Mouse (Mus musculus) midbrain, embryonic 14.5 days (tissue): Measurements from ENCODE around the gene Rbms1. TPM values are rescaled to one million over a fixed set of nuclear protein-coding genes. Genes with fewer than 3 reads are reported as not detected.

ENCODE experiments used
- ATAC-seq: fragments of 200-750 bp; cut with Nextera tagmentation; 2 replicates; pipeline ENCODE4 v1.8.0; 2017; ENCODE audit warnings: moderate number of reproducible peaks, moderate library complexity; ENCODE audit not compliant: low FRiP score, low TSS enrichment
- DNase-seq: peaks from one replicate; pipeline ENCODE4 v3.0.0-alpha.2; 2015
- H3K27ac ChIP-seq: fragments of 300-500 bp; sonication (generic); replicated peaks from 2 replicates; pipeline ENCODE4 v1.5.1; 2014; ENCODE audit warnings: mild to moderate bottlenecking, low read depth, low read length, moderate library complexity
- H3K27me3 ChIP-seq: fragments of 300-500 bp; sonication (generic); 2 replicates; pipeline ENCODE4 v1.6.1; 2014; ENCODE audit warnings: low read length, control low read depth, mixed read lengths; ENCODE audit not compliant: control insufficient read depth, insufficient read depth
- H3K36me3 ChIP-seq: fragments of 300-500 bp; sonication (generic); 2 replicates; pipeline ENCODE4 v1.6.1; 2014; ENCODE audit warnings: low read length, control low read depth; ENCODE audit not compliant: control insufficient read depth, insufficient read depth
- H3K4me1 ChIP-seq: fragments of 300-500 bp; sonication (generic); 2 replicates; pipeline ENCODE4 v1.6.1; 2014; ENCODE audit warnings: mild to moderate bottlenecking, antibody characterized with exemption, low read length, control low read depth; ENCODE audit not compliant: control insufficient read depth, insufficient read depth
- H3K4me2 ChIP-seq: fragments of 300-500 bp; sonication (generic); 2 replicates; pipeline ENCODE4 v1.6.1; 2014; ENCODE audit warnings: mild to moderate bottlenecking, low read length, moderate library complexity
- H3K4me3 ChIP-seq: fragments of 300-500 bp; sonication (generic); replicated peaks from 2 replicates; pipeline ENCODE4 v1.5.1; 2014; ENCODE audit warnings: low read depth, low read length
- H3K9ac ChIP-seq: fragments of 300-500 bp; sonication (generic); replicated peaks from 2 replicates; pipeline ENCODE4 v1.6.1; 2014; ENCODE audit warnings: mild to moderate bottlenecking, low read length, moderate library complexity
- H3K9me3 ChIP-seq: fragments of 300-500 bp; sonication (generic); 2 replicates; pipeline ENCODE4 v1.6.1; 2016; ENCODE audit warnings: low read length, control low read depth, mixed read lengths; ENCODE audit not compliant: control insufficient read depth
- WGBS: fragments of 180-500 bp; shearing (Covaris S2); extraction: QIAGEN DNeasy Blood & Tissue Kit; methylation state at CpG from one replicate; pipeline ENCODE4 v1.1.7; 2014; 5-methylcytosine and 5-hydroxymethylcytosine counted together
- polyA plus RNA-seq: library from polyadenylated mRNA; unstranded; fragments of >200 nt; fragmentation: Nextera tagmentation; extraction: Ambion mirVana; gene quantifications from 2 replicates; pipeline ENCODE4 v1.2.1, GENCODE M21; 2014

Gene Rbms1
- polyA plus RNA-seq, 1 experiment from 2014 or later = 41.1 TPM

- ATAC-seq (no peak), DNase-seq (no peak)
- WGBS = 82% methylated on average over 14 of the region's 14 CpGs
These were observed 85.2 kb downstream of the Rbms1 start for GRCm38 (mm10) chr2:60877543-60878386.

GRCm38 (mm10) chr2:60876891-60877290, 86.1 kb downstream of the Rbms1 start:
- H3K4me2 ChIP-seq = no peak overlapping the region
- H3K36me3 ChIP-seq = no peaks in the 10 kb centered on the region
- H3K9me3 ChIP-seq = no peaks in the 10 kb centered on the region
- ATAC-seq (no peak), DNase-seq (no peak)
- H3K4me1 ChIP-seq = peaks cover 7% of the 10 kb centered on the region; the same call in 1 of the 2 replicates
- H3K27me3 ChIP-seq = peaks cover 16% of the 10 kb centered on the region; the same call in 1 of the 2 replicates
- WGBS = 45% methylated on average over 2 of the region's 2 CpGs
- H3K4me3 ChIP-seq = no peak overlapping the region
- H3K9ac ChIP-seq = no peak overlapping the region
- no peak overlapping the region for H3K27ac ChIP-seq

More at GRCm38 (mm10) chr2:60877543-60878386, 85.2 kb downstream of the Rbms1 start:
- Histone ChIP-seq H3K9me3 (no peaks in the 10 kb centered on the region), H3K27me3 (peaks cover 24% of the 10 kb centered on the region; the same call in 1 of the 2 replicates), H3K27ac (no peak overlapping the region), H3K9ac (no peak overlapping the region), H3K4me3 (no peak overlapping the region), H3K36me3 (no peaks in the 10 kb centered on the region), H3K4me2 (no peak overlapping the region), H3K4me1 (peaks cover 7% of the 10 kb centered on the region; the same call in 1 of the 2 replicates)

GRCm38 (mm10) chr2:60872095-60872811, 90.7 kb downstream of the Rbms1 start:
- no peaks in the 10 kb centered on the region for H3K36me3 ChIP-seq
- H3K4me2 ChIP-seq = no peak overlapping the region
- no peaks in the 10 kb centered on the region for H3K9me3 ChIP-seq
- WGBS = 76% methylated on average over 7 of the region's 7 CpGs
- ATAC-seq = no peak
- no peak for DNase-seq
- no peaks in the 10 kb centered on the region for H3K4me1 ChIP-seq
- H3K27ac ChIP-seq = no peak overlapping the region
- no peak overlapping the region for H3K9ac ChIP-seq
- H3K4me3 ChIP-seq = no peak overlapping the region
- no peaks in the 10 kb centered on the region for H3K27me3 ChIP-seq

DNA sequence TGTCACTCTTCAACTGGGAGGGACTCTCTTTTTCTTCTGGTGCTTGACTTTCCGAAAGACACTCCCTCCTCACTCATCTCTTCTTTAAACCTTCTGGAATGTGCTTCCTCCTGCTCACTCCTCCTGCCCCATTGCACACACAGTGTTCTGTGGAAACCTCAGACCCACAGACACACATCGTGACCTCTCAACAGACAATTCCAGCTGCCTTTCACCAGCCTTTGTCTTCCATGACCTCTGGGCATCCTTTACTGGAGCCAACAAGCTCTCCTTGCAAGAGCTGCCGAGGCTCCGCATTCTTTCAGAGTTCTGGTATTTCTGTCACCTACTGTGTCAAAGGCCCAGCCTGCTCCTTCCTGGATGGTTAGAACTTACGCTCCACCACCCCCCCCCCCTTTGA, 92.0 kb downstream of the Rbms1 start:
- no peak overlapping the region for H3K27ac ChIP-seq
- ATAC-seq (no peak), DNase-seq (no peak)
- H3K4me2 ChIP-seq = no peak overlapping the region
- H3K9ac ChIP-seq = no peak overlapping the region
- H3K36me3 ChIP-seq = no peaks in the 10 kb centered on the region
- H3K9me3 ChIP-seq = no peaks in the 10 kb centered on the region
- no peak overlapping the region for H3K4me3 ChIP-seq
- 17% methylated on average over 5 of the region's 5 CpGs for WGBS
- no peaks in the 10 kb centered on the region for H3K27me3 ChIP-seq
- no peaks in the 10 kb centered on the region for H3K4me1 ChIP-seq

DNA sequence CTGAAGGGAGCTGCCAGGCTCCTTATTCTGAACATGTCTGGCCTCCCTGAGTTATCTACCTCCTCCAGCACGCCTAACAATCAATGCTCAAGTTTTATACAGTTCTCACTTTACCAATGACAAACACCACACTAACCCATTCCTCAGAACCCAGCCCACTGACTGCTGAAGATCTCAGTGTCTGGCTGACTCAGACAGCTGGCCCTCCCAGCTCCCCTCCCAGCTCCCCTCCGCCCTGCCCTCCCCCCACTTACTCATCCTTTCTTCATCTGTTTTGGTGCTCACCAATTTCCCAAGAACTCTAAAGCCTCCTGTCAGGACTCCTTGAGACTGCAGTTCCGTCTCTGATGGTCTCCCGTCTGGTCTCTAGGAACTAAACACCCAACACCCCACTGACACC, 92.5 kb downstream of the Rbms1 start:
- WGBS = 22% methylated on average over 4 of the region's 4 CpGs

GRCm38 (mm10) chr2:60869001-60869743, 93.8 kb downstream of the Rbms1 start:
- Histone ChIP-seq H3K9me3 (no peaks in the 10 kb centered on the region), H3K9ac (no peak overlapping the region), H3K4me3 (no peak overlapping the region), H3K27ac (no peak overlapping the region), H3K4me1 (no peaks in the 10 kb centered on the region), H3K27me3 (no peaks in the 10 kb centered on the region), H3K4me2 (no peak overlapping the region), H3K36me3 (no peaks in the 10 kb centered on the region)
- ATAC-seq = no peak
- 89% methylated on average over 12 of the region's 12 CpGs for WGBS
- no peak for DNase-seq

More for the DNA sequence above, 92.5 kb downstream of the Rbms1 start:
- Histone ChIP-seq H3K4me3 (no peak overlapping the region), H3K9ac (no peak overlapping the region), H3K4me2 (no peak overlapping the region), H3K4me1 (no peaks in the 10 kb centered on the region), H3K27ac (no peak overlapping the region), H3K27me3 (no peaks in the 10 kb centered on the region), H3K9me3 (no peaks in the 10 kb centered on the region), H3K36me3 (no peaks in the 10 kb centered on the region)
- ATAC-seq (no peak), DNase-seq (no peak)

GRCm38 (mm10) chr2:60868060-60868662, 94.8 kb downstream of the Rbms1 start:
- Histone ChIP-seq H3K4me2 (no peak overlapping the region), H3K27me3 (no peaks in the 10 kb centered on the region), H3K4me3 (no peak overlapping the region), H3K36me3 (no peaks in the 10 kb centered on the region), H3K4me1 (no peaks in the 10 kb centered on the region), H3K27ac (no peak overlapping the region), H3K9ac (no peak overlapping the region), H3K9me3 (no peaks in the 10 kb centered on the region)
- 83% methylated on average over 4 of the region's 4 CpGs for WGBS
- ATAC-seq (no peak), DNase-seq (no peak)

DNA sequence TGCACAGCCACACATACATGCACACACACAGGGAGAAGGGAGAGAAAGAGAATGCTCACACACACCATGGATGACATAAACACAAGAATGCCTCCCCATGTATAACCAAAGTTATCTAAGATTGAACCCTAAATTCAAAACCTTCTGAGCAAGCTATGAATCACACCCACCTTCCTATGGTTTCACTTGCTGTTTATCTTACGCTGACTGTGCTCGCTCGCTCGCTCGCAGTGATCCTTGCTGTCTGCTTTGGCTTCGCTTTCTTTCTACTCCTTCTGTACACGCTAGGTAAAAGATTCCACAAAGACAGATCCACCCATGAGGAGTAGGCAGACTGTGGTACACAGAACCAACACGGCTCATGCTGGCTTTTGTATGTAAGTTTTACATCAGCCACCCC, 95.7 kb downstream of the Rbms1 start:
- 96% methylated on average over 8 of the region's 8 CpGs for WGBS
- no peak for ATAC-seq
- no peak overlapping the region for H3K4me2 ChIP-seq

More for the DNA sequence above, 95.7 kb downstream of the Rbms1 start:
- no peaks in the 10 kb centered on the region for H3K27me3 ChIP-seq
- no peaks in the 10 kb centered on the region for H3K9me3 ChIP-seq
- H3K4me3 ChIP-seq = no peak overlapping the region
- H3K36me3 ChIP-seq = no peaks in the 10 kb centered on the region
- H3K9ac ChIP-seq = no peak overlapping the region
- no peak for DNase-seq
- H3K27ac ChIP-seq = no peak overlapping the region
- no peaks in the 10 kb centered on the region for H3K4me1 ChIP-seq
